Mouse (Mus musculus): ENCODE results near the gene Col23a1. TPM values are rescaled to one million over a fixed set of nuclear protein-coding genes. Genes with fewer than 3 reads are reported as not detected.

The Col23a1 gene
- polyA plus RNA-seq, 1 experiment from 2014 or later, result 4.0 TPM

DNA sequence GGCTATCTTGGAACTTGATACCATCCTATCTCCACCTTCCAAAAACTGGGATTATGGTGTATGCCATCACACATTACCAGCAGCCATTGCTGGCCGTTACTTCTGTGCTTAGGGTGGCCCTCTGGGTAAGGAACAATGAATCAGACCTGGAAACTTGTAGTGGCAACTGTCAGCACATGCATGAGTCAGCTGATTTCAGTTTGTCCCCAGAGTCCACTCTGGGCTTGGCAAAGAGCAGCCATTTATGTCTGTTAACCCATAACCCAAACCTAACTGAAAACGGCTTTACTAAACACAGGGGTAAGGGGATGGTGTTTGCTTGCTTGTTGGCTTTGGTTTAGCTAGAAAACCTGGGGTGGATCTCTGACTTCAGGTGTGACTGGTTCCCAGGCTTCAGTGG lies 51.4 kb downstream of the Col23a1 start:
- H3K4me2 ChIP-seq (ENCODE audit: low read depth, low read length), result no peak overlapping the region
- H3K27me3 ChIP-seq (ENCODE audit: control insufficient read depth, insufficient read depth, low read length), result 0 out of 2 replicates have a peak, but pooled peaks cover 2% of the 10 kb centered on the region
- H3K9ac ChIP-seq (ENCODE audit: low read length), result no peak overlapping the region
- 50% methylated on average over 2 of the region's 2 CpGs for WGBS
- no peak for ATAC-seq (replicated peaks; ENCODE audit: extremely low read depth, insufficient read depth, low FRiP score)
- H3K36me3 ChIP-seq (ENCODE audit: control insufficient read depth, insufficient read depth), result no peaks in the 10 kb centered on the region
- peaks cover 9% of the 10 kb centered on the region; the same call in 1 of the 2 replicates for H3K4me1 ChIP-seq (ENCODE audit: control insufficient read depth, insufficient read depth, low read length)
- H3K4me3 ChIP-seq (ENCODE audit: low read length), result no peak overlapping the region
- no peaks in the 10 kb centered on the region for H3K9me3 ChIP-seq (replicated peaks; ENCODE audit: control insufficient read depth, low read length)
- no peak overlapping the region for H3K27ac ChIP-seq (ENCODE audit: low read length)

- Histone ChIP-seq H3K9me3 (replicated peaks; ENCODE audit: control insufficient read depth, low read length) (no peaks in the 10 kb centered on the region), H3K36me3 (ENCODE audit: control insufficient read depth, insufficient read depth) (no peaks in the 10 kb centered on the region), H3K4me2 (ENCODE audit: low read depth, low read length) (no peak overlapping the region), H3K9ac (ENCODE audit: low read length) (no peak overlapping the region), H3K27ac (ENCODE audit: low read length) (no peak overlapping the region), H3K4me3 (ENCODE audit: low read length) (no peak overlapping the region), H3K4me1 (ENCODE audit: control insufficient read depth, insufficient read depth, low read length) (peaks cover 9% of the 10 kb centered on the region; the same call in 1 of the 2 replicates), H3K27me3 (ENCODE audit: control insufficient read depth, insufficient read depth, low read length) (0 out of 2 replicates have a peak, but pooled peaks cover 2% of the 10 kb centered on the region)
- WGBS, result 68% methylated on average over 6 of the region's 6 CpGs
- no peak for ATAC-seq (replicated peaks; ENCODE audit: extremely low read depth, insufficient read depth, low FRiP score)
Measured at GRCm38 (mm10) chr11:51342776-51343175, 53.1 kb downstream of the Col23a1 start.

- Histone ChIP-seq H3K9me3 (replicated peaks; ENCODE audit: control insufficient read depth, low read length) (no peaks in the 10 kb centered on the region), H3K9ac (ENCODE audit: low read length) (no peak overlapping the region), H3K27ac (ENCODE audit: low read length) (no peak overlapping the region), H3K4me3 (ENCODE audit: low read length) (no peak overlapping the region), H3K4me2 (ENCODE audit: low read depth, low read length) (no peak overlapping the region), H3K36me3 (ENCODE audit: control insufficient read depth, insufficient read depth) (no peaks in the 10 kb centered on the region), H3K27me3 (ENCODE audit: control insufficient read depth, insufficient read depth, low read length) (0 out of 2 replicates have a peak, but pooled peaks cover 2% of the 10 kb centered on the region), H3K4me1 (ENCODE audit: control insufficient read depth, insufficient read depth, low read length) (peaks cover 9% of the 10 kb centered on the region; the same call in 1 of the 2 replicates)
- WGBS, result 50% methylated on average over 4 of the region's 4 CpGs
- no peak for ATAC-seq (replicated peaks; ENCODE audit: extremely low read depth, insufficient read depth, low FRiP score)
Measured at GRCm38 (mm10) chr11:51343312-51343711, 53.6 kb downstream of the Col23a1 start.

- WGBS, result 85% methylated on average over 5 of the region's 5 CpGs
Measured at GRCm38 (mm10) chr11:51343728-51344289, 54.1 kb downstream of the Col23a1 start.

GRCm38 (mm10) chr11:51345481-51346465 lies 56.1 kb downstream of the Col23a1 start:
- 68% methylated on average over 21 of the region's 21 CpGs for WGBS
- H3K9ac ChIP-seq (ENCODE audit: low read length), result no peak overlapping the region
- ATAC-seq (replicated peaks; ENCODE audit: extremely low read depth, insufficient read depth, low FRiP score), result peak; percentile 26; the same call in 1 of the 2 replicates

More at GRCm38 (mm10) chr11:51343728-51344289, 54.1 kb downstream of the Col23a1 start:
- Histone ChIP-seq H3K4me2 (ENCODE audit: low read depth, low read length) (no peak overlapping the region), H3K4me1 (ENCODE audit: control insufficient read depth, insufficient read depth, low read length) (peaks cover 9% of the 10 kb centered on the region; the same call in 1 of the 2 replicates), H3K27me3 (ENCODE audit: control insufficient read depth, insufficient read depth, low read length) (0 out of 2 replicates have a peak, but pooled peaks cover 2% of the 10 kb centered on the region), H3K27ac (ENCODE audit: low read length) (no peak overlapping the region), H3K4me3 (ENCODE audit: low read length) (no peak overlapping the region), H3K9me3 (replicated peaks; ENCODE audit: control insufficient read depth, low read length) (no peaks in the 10 kb centered on the region), H3K36me3 (ENCODE audit: control insufficient read depth, insufficient read depth) (no peaks in the 10 kb centered on the region), H3K9ac (ENCODE audit: low read length) (no peak overlapping the region)
- ATAC-seq (replicated peaks; ENCODE audit: extremely low read depth, insufficient read depth, low FRiP score), result no peak

DNA sequence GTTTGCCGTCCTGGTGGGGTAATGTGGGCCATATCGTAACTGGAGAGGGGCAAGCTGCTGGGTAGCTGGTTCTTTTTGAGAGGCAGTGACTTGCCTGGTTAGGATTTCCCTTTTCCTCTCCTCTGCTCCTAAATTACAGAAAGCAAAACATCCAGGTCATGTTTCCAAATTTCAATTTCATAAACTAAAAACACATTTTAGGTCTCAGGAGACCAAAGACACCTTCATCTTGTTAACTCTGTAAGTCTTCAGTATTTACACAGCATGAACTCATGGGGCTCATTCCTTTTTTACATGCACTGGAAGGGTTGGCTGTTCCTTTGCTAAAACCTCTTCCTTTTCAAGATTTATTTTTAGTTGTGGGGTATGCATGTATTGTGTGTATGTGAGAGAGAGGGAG lies 58.0 kb downstream of the Col23a1 start:
- Histone ChIP-seq H3K9me3 (replicated peaks; ENCODE audit: control insufficient read depth, low read length) (no peaks in the 10 kb centered on the region), H3K27me3 (ENCODE audit: control insufficient read depth, insufficient read depth, low read length) (0 out of 2 replicates have a peak, but pooled peaks cover 2% of the 10 kb centered on the region), H3K27ac (ENCODE audit: low read length) (no peak overlapping the region), H3K36me3 (ENCODE audit: control insufficient read depth, insufficient read depth) (no peaks in the 10 kb centered on the region), H3K4me2 (ENCODE audit: low read depth, low read length) (no peak overlapping the region), H3K4me1 (ENCODE audit: control insufficient read depth, insufficient read depth, low read length) (peaks cover 9% of the 10 kb centered on the region; the same call in 1 of the 2 replicates), H3K9ac (ENCODE audit: low read length) (no peak overlapping the region), H3K4me3 (ENCODE audit: low read length) (no peak overlapping the region)
- 76% methylated on average over 2 of the region's 2 CpGs for WGBS
- ATAC-seq (replicated peaks; ENCODE audit: extremely low read depth, insufficient read depth, low FRiP score), result no peak

More at GRCm38 (mm10) chr11:51345481-51346465, 56.1 kb downstream of the Col23a1 start:
- 0 out of 2 replicates have a peak, but pooled peaks cover 2% of the 10 kb centered on the region for H3K27me3 ChIP-seq (ENCODE audit: control insufficient read depth, insufficient read depth, low read length)
- H3K9me3 ChIP-seq (replicated peaks; ENCODE audit: control insufficient read depth, low read length), result no peaks in the 10 kb centered on the region
- peaks cover 9% of the 10 kb centered on the region; the same call in 1 of the 2 replicates for H3K4me1 ChIP-seq (ENCODE audit: control insufficient read depth, insufficient read depth, low read length)
- H3K4me3 ChIP-seq (ENCODE audit: low read length), result no peak overlapping the region
- no peak overlapping the region for H3K4me2 ChIP-seq (ENCODE audit: low read depth, low read length)
- H3K27ac ChIP-seq (ENCODE audit: low read length), result no peak overlapping the region
- H3K36me3 ChIP-seq (ENCODE audit: control insufficient read depth, insufficient read depth), result no peaks in the 10 kb centered on the region

DNA sequence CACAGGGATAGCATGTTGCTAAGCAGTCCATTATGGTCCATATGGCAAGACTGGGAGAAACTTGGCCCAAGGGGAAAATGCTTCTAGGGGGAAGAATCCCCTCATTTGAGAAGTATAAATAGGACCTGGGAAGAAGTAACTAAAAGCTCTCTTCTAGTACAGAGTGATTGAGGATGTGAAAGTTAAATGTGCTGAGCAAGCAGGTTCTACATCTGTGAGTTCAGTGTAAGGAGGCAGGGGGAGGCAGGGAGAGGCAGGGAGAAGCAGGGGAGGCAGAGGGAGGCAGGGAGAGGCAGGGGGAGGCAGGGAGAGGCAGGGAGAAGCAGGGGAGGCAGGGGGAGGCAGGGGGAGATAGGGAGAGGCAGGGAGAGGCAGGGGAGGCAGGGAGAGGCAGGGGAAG lies 59.9 kb downstream of the Col23a1 start:
- ATAC-seq (replicated peaks; ENCODE audit: extremely low read depth, insufficient read depth, low FRiP score), result no peak
- no peaks in the 10 kb centered on the region for H3K9me3 ChIP-seq (replicated peaks; ENCODE audit: control insufficient read depth, low read length)
- no peak overlapping the region for H3K27ac ChIP-seq (ENCODE audit: low read length)
- no peak overlapping the region for H3K4me2 ChIP-seq (ENCODE audit: low read depth, low read length)
- H3K4me1 ChIP-seq (ENCODE audit: control insufficient read depth, insufficient read depth, low read length), result peaks cover 7% of the 10 kb centered on the region; the same call in 1 of the 2 replicates
- no peaks in the 10 kb centered on the region for H3K36me3 ChIP-seq (ENCODE audit: control insufficient read depth, insufficient read depth)
- no peak overlapping the region for H3K9ac ChIP-seq (ENCODE audit: low read length)
- H3K27me3 ChIP-seq (ENCODE audit: control insufficient read depth, insufficient read depth, low read length), result 0 out of 2 replicates have a peak, but pooled peaks cover 2% of the 10 kb centered on the region
- H3K4me3 ChIP-seq (ENCODE audit: low read length), result no peak overlapping the region

- no peak for ATAC-seq (replicated peaks; ENCODE audit: extremely low read depth, insufficient read depth, low FRiP score)
- Histone ChIP-seq H3K36me3 (ENCODE audit: control insufficient read depth, insufficient read depth) (no peaks in the 10 kb centered on the region), H3K4me3 (ENCODE audit: low read length) (no peak overlapping the region), H3K27ac (ENCODE audit: low read length) (no peak overlapping the region), H3K27me3 (ENCODE audit: control insufficient read depth, insufficient read depth, low read length) (no peaks in the 10 kb centered on the region), H3K4me2 (ENCODE audit: low read depth, low read length) (no peak overlapping the region), H3K9ac (ENCODE audit: low read length) (no peak overlapping the region), H3K4me1 (ENCODE audit: control insufficient read depth, insufficient read depth, low read length) (no peaks in the 10 kb centered on the region), H3K9me3 (replicated peaks; ENCODE audit: control insufficient read depth, low read length) (no peaks in the 10 kb centered on the region)
- 67% methylated on average over 9 of the region's 9 CpGs for WGBS
Measured at GRCm38 (mm10) chr11:51351151-51351550, 61.4 kb downstream of the Col23a1 start.
